Mouse (Mus musculus): ENCODE measurements around the gene Slc6a4. TPM values are rescaled to one million over a fixed set of nuclear protein-coding genes. Genes with fewer than 3 reads are reported as not detected.
A peak's percentile ranks its signal among the peaks of the same experiment; 100 is the strongest.

The Slc6a4 gene
- polyA plus RNA-seq, 1 experiment from 2014 or later = 0.57 TPM

DNA sequence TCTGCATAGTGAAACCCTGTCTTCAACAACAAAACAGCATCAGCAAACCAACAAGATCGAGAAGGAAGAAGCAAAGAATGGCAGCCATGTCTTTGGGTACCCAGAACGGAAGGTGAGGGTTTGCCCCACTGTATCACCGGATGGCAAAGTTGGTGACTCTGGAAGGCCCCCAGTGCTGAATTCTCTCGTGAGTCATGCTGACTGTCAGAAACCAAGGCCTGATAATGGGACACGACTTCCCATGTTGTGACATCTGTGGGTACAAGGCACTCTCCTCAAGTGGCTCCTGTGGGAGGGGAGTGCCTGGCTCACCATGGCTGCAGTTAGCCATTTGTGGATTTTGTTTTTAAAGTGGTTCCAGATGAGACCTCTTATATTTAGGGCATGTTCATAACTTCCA is 7.6 kb upstream of the Slc6a4 start:
- ATAC-seq (ENCODE audit: low FRiP score) (no peak), DNase-seq (ENCODE audit: low spot score, missing footprints) (no peak)
- no peak overlapping the region for H3K9ac ChIP-seq (ENCODE audit: low read length)
- no peak overlapping the region for H3K4me3 ChIP-seq (ENCODE audit: low read depth, low read length)
- H3K36me3 ChIP-seq (ENCODE audit: control insufficient read depth, insufficient read depth, low read length) = peaks cover 10% of the 10 kb centered on the region; the same call in 1 of the 2 replicates
- H3K4me1 ChIP-seq (ENCODE audit: control insufficient read depth, insufficient read depth, low read length) = no peaks in the 10 kb centered on the region
- H3K9me3 ChIP-seq (ENCODE audit: control insufficient read depth, low read length) = no peaks in the 10 kb centered on the region
- no peak overlapping the region for H3K27ac ChIP-seq (ENCODE audit: low read depth, low read length)
- no peaks in the 10 kb centered on the region for H3K27me3 ChIP-seq (ENCODE audit: control insufficient read depth, insufficient read depth, low read length)
- 81% methylated on average over 5 of the region's 5 CpGs for WGBS
- no peak overlapping the region for H3K4me2 ChIP-seq

DNA sequence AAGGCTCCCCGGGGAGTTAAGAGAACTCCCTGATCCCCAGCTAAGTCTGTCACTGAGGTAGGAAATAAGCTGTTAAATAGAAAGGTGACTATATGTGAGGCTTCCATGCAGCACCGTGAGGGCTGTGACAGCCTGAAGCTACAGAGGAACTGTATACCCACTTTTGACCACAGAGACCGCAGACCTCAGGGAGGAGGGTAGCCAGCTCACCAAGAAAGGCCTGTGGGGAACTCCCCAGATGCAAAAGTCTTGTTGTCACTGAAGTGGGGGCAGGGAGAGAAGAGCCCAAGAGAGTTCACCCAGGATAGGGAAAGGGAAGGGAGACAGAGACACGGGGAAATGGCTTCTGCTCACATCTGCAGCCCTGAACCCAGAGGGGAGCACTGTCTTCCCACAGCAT is 5.5 kb upstream of the Slc6a4 start:
- Histone ChIP-seq H3K4me3 (ENCODE audit: low read depth, low read length) (no peak overlapping the region), H3K27me3 (ENCODE audit: control insufficient read depth, insufficient read depth, low read length) (peaks cover 12% of the 10 kb centered on the region), H3K4me2 (no peak overlapping the region), H3K36me3 (ENCODE audit: control insufficient read depth, insufficient read depth, low read length) (peaks cover under 1% of the 10 kb centered on the region; the same call in 1 of the 2 replicates), H3K4me1 (ENCODE audit: control insufficient read depth, insufficient read depth, low read length) (peaks cover under 1% of the 10 kb centered on the region; the same call in 1 of the 2 replicates), H3K9ac (ENCODE audit: low read length) (no peak overlapping the region), H3K9me3 (ENCODE audit: control insufficient read depth, low read length) (no peaks in the 10 kb centered on the region), H3K27ac (ENCODE audit: low read depth, low read length) (no peak overlapping the region)
- 36% methylated on average over 4 of the region's 4 CpGs for WGBS
- no peak for DNase-seq (ENCODE audit: low spot score, missing footprints)
- no peak for ATAC-seq (ENCODE audit: low FRiP score)

DNA sequence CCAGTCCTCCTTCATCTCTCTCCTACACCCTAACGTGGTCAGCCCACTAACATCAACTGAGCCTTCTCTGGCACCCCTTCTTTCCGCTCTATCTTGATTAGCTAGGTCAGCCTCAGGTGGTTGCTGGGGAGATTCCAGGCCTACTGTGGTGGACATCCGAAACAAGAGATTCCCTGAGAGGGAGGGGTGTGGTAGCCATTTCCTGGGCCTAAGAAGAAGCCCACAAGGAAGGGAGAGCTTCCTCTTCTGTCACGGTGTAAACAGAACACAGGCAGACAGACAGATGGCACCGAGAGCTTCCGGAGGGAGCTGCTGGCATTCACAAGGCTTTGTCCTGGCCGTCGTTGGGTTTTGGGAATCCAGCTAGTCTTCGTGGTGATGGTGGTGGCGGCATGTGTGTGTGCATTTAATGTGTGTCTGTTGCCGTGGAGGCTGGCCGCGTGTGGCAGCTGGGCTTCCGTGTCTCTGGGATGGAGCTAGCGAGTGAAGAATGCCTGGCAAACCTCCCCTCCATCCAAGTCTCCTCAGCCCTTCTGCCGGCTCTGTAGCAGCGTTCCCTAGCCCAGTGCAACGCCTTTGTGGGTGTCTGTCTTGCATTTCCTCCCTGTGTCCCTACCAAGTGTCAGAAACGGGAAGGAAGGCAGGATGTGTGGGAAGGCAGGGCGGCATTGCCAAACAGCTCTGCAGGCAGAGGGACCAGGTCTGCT is 2.3 kb upstream of the Slc6a4 start:
- ATAC-seq (ENCODE audit: low FRiP score) (no peak), DNase-seq (ENCODE audit: low spot score, missing footprints) (no peak)
- Histone ChIP-seq H3K9me3 (ENCODE audit: control insufficient read depth, low read length) (no peaks in the 10 kb centered on the region), H3K27ac (ENCODE audit: low read depth, low read length) (no peak overlapping the region), H3K4me2 (no peak overlapping the region), H3K4me1 (ENCODE audit: control insufficient read depth, insufficient read depth, low read length) (peaks cover 5% of the 10 kb centered on the region; the same call in 1 of the 2 replicates), H3K9ac (ENCODE audit: low read length) (no peak overlapping the region), H3K4me3 (ENCODE audit: low read depth, low read length) (no peak overlapping the region), H3K36me3 (ENCODE audit: control insufficient read depth, insufficient read depth, low read length) (no peaks in the 10 kb centered on the region), H3K27me3 (ENCODE audit: control insufficient read depth, insufficient read depth, low read length) (peaks cover 40% of the 10 kb centered on the region)
- 65% methylated on average over 20 of the region's 20 CpGs for WGBS

DNA sequence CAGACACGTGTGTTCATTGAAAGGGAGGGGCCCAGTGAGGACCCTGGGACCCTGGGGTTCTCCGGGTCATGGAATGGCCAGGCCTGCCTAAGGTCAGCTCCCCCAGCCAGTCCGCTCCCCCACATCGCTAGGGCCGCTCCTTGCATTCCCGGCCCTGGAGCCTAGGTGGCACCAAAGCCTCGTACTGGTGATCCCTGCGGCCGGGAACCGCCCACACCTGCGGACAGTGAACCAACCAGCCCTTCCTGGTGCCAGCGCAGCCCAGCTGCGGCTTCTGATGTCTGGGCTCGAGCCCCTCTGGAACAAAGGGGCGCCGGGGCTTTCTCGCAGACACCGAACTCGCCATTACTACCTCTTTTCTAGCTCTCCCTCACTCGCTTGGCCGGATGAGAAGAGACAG is 1.1 kb upstream of the Slc6a4 start:
- Histone ChIP-seq H3K9me3 (ENCODE audit: control insufficient read depth, low read length) (no peaks in the 10 kb centered on the region), H3K4me1 (ENCODE audit: control insufficient read depth, insufficient read depth, low read length) (peaks cover 5% of the 10 kb centered on the region; the same call in 1 of the 2 replicates), H3K9ac (ENCODE audit: low read length) (0 out of 2 replicates have a peak overlapping the region, but pooled peaks have one; percentile 10), H3K4me3 (ENCODE audit: low read depth, low read length) (peak overlapping the region; percentile 34), H3K27ac (ENCODE audit: low read depth, low read length) (no peak overlapping the region), H3K27me3 (ENCODE audit: control insufficient read depth, insufficient read depth, low read length) (peaks cover 40% of the 10 kb centered on the region), H3K36me3 (ENCODE audit: control insufficient read depth, insufficient read depth, low read length) (no peaks in the 10 kb centered on the region), H3K4me2 (peak overlapping the region; percentile 58)
- DNase-seq (ENCODE audit: low spot score, missing footprints) = peak; percentile 99
- peak; percentile 75 for ATAC-seq (ENCODE audit: low FRiP score)
- WGBS = 2% methylated on average over 21 of the region's 21 CpGs

DNA sequence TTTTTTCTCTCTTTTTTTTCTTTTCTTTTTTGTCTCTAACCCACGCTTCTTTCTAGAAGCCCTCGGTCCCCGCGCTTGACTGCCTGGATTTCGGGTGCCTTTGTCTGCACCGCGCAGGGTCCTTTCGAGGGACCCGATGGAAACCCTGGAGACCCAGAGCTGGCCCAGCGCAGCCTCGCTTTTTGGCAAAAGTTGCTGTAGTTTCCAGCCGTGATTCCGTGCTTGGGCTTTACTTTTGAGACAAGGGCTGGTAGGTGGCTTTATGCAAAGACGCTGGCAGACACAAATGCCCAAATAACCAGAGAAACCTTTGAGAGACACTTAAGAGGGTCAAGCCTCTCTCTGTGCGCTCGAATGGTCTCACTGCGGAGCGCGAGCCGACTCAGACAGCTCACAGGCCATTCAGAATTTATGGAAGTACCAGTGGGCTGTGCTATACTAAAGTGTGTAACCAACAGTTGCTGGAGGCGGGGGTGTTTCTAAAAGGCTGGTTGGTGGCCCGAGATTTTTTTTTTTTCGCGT is 363 bp downstream of the Slc6a4 start:
- ATAC-seq (ENCODE audit: low FRiP score) (no peak), DNase-seq (ENCODE audit: low spot score, missing footprints) (peak; percentile 97)
- H3K9me3 ChIP-seq (ENCODE audit: control insufficient read depth, low read length) = no peaks in the 10 kb centered on the region
- 11% methylated on average over 24 of the region's 24 CpGs for WGBS
- peak overlapping the region; percentile 14; the same call in 1 of the 2 replicates for H3K9ac ChIP-seq (ENCODE audit: low read length)
- peaks cover 40% of the 10 kb centered on the region for H3K27me3 ChIP-seq (ENCODE audit: control insufficient read depth, insufficient read depth, low read length)
- peaks cover 5% of the 10 kb centered on the region; the same call in 1 of the 2 replicates for H3K4me1 ChIP-seq (ENCODE audit: control insufficient read depth, insufficient read depth, low read length)
- H3K36me3 ChIP-seq (ENCODE audit: control insufficient read depth, insufficient read depth, low read length) = no peaks in the 10 kb centered on the region
- H3K27ac ChIP-seq (ENCODE audit: low read depth, low read length) = no peak overlapping the region
- H3K4me2 ChIP-seq = peak overlapping the region; percentile 58
- H3K4me3 ChIP-seq (ENCODE audit: low read depth, low read length) = peak overlapping the region; percentile 34

DNA sequence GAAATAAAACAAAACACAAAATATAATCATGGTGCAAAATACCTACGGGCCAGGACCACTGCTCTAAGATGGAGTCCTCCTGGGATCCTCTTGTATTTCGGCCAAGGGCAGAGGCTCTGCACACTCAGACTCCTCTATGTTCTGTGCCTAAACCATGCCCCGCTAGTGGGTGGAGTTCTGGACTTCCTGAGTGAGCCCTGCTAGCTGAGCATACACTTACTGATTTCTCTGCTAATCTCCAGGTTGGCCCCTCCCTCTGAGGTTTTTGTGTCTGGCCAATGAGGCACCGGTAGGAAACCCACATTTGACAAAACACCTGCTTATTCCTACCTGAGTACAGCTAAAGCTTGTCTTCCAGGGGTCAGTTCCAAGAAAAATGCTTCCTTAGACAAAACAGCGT is 2.3 kb downstream of the Slc6a4 start:
- Histone ChIP-seq H3K9ac (ENCODE audit: low read length) (no peak overlapping the region), H3K9me3 (ENCODE audit: control insufficient read depth, low read length) (no peaks in the 10 kb centered on the region), H3K4me2 (no peak overlapping the region), H3K4me3 (ENCODE audit: low read depth, low read length) (no peak overlapping the region), H3K4me1 (ENCODE audit: control insufficient read depth, insufficient read depth, low read length) (peaks cover 5% of the 10 kb centered on the region; the same call in 1 of the 2 replicates), H3K27me3 (ENCODE audit: control insufficient read depth, insufficient read depth, low read length) (peaks cover 40% of the 10 kb centered on the region), H3K27ac (ENCODE audit: low read depth, low read length) (no peak overlapping the region), H3K36me3 (ENCODE audit: control insufficient read depth, insufficient read depth, low read length) (no peaks in the 10 kb centered on the region)
- ATAC-seq (ENCODE audit: low FRiP score) = no peak
- 59% methylated on average over 5 of the region's 5 CpGs for WGBS
- DNase-seq (ENCODE audit: low spot score, missing footprints) = no peak

DNA sequence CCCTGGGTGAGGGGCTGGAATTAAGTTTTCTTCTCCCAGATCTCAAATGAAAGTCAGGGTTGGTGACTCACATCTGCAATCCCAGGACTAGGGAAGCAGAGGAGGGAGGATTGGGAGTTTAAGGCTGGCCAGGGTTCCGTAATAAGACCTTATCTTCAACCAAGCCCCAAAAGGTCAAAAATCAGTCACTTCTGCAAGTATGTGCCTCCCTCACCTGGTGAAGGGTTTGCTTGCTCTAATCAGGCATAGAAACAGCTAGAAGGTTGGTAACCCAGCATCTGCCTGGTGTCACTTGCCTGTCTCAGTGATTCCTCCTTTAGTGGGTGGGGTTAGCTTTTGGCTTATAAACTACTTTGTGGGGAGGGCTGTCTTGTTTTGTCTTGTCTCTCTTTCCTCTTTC is 4.0 kb downstream of the Slc6a4 start:
- DNase-seq (ENCODE audit: low spot score, missing footprints) = no peak
- no peaks in the 10 kb centered on the region for H3K9me3 ChIP-seq (ENCODE audit: control insufficient read depth, low read length)
- ATAC-seq (ENCODE audit: low FRiP score) = no peak
- H3K27me3 ChIP-seq (ENCODE audit: control insufficient read depth, insufficient read depth, low read length) = peaks cover 33% of the 10 kb centered on the region
- H3K27ac ChIP-seq (ENCODE audit: low read depth, low read length) = no peak overlapping the region
- no peak overlapping the region for H3K4me2 ChIP-seq
- H3K9ac ChIP-seq (ENCODE audit: low read length) = no peak overlapping the region
- peaks cover 5% of the 10 kb centered on the region; the same call in 1 of the 2 replicates for H3K4me1 ChIP-seq (ENCODE audit: control insufficient read depth, insufficient read depth, low read length)
- H3K36me3 ChIP-seq (ENCODE audit: control insufficient read depth, insufficient read depth, low read length) = no peaks in the 10 kb centered on the region
- H3K4me3 ChIP-seq (ENCODE audit: low read depth, low read length) = no peak overlapping the region
- WGBS = 77% methylated on average over 1 of the region's 1 CpGs

DNA sequence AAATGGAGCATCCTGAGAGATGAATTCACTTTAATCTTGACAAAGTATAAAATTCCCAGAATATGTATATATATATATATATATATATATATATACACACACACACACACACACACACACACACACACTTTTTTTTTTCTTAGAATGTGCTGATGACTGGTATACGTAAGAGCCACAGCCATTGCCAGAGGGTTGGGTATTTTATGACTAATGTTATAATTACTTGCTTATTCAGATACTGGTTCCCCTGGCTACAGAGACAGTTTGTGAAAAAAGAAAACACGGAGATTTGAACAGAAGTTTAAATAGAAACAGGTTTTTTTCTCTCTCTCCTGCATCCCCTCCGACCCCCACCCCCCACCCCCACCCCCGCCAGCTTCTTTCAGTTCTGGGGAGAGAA is 7.5 kb downstream of the Slc6a4 start:
- no peak overlapping the region for H3K4me3 ChIP-seq (ENCODE audit: low read depth, low read length)
- no peaks in the 10 kb centered on the region; the same call in 1 of the 2 replicates for H3K27me3 ChIP-seq (ENCODE audit: control insufficient read depth, insufficient read depth, low read length)
- no peaks in the 10 kb centered on the region for H3K36me3 ChIP-seq (ENCODE audit: control insufficient read depth, insufficient read depth, low read length)
- H3K9me3 ChIP-seq (ENCODE audit: control insufficient read depth, low read length) = no peaks in the 10 kb centered on the region
- H3K4me2 ChIP-seq = no peak overlapping the region
- 70% methylated on average over 4 of the region's 4 CpGs for WGBS
- no peaks in the 10 kb centered on the region for H3K4me1 ChIP-seq (ENCODE audit: control insufficient read depth, insufficient read depth, low read length)
- no peak overlapping the region for H3K9ac ChIP-seq (ENCODE audit: low read length)
- ATAC-seq (ENCODE audit: low FRiP score) (no peak), DNase-seq (ENCODE audit: low spot score, missing footprints) (no peak)
- H3K27ac ChIP-seq (ENCODE audit: low read depth, low read length) = no peak overlapping the region

DNA sequence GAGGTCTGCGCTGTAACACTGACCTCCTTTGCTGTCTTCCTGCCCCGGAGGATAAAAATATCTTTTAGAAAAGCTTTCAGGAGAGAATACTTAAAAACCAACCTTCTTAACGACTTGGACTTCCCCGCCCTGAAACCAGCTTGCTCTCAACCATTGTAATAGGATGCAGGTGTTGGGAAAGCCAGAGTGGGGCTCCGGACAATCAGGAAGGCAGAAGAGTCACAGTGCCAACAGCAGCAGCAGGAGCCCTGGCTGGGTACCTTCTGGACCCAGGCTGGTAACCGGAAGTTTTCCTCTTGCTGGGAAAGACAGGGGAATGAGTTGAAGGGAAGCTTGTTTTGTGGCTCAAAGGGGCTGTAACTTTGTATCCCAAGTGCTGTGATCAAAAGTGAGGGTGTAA is 8.2 kb downstream of the Slc6a4 start:
- ATAC-seq (ENCODE audit: low FRiP score) (no peak), DNase-seq (ENCODE audit: low spot score, missing footprints) (no peak)
- WGBS = 56% methylated on average over 6 of the region's 6 CpGs
- no peak overlapping the region for H3K4me3 ChIP-seq (ENCODE audit: low read depth, low read length)
- H3K9ac ChIP-seq (ENCODE audit: low read length) = no peak overlapping the region
- H3K27ac ChIP-seq (ENCODE audit: low read depth, low read length) = no peak overlapping the region
- no peaks in the 10 kb centered on the region for H3K36me3 ChIP-seq (ENCODE audit: control insufficient read depth, insufficient read depth, low read length)
- H3K4me2 ChIP-seq = no peak overlapping the region
- no peaks in the 10 kb centered on the region for H3K9me3 ChIP-seq (ENCODE audit: control insufficient read depth, low read length)
- no peaks in the 10 kb centered on the region for H3K4me1 ChIP-seq (ENCODE audit: control insufficient read depth, insufficient read depth, low read length)
- no peaks in the 10 kb centered on the region for H3K27me3 ChIP-seq (ENCODE audit: control insufficient read depth, insufficient read depth, low read length)

Data from midbrain, embryonic 11.5 days (tissue).